Mouse (Mus musculus) embryonic facial prominence, embryonic 14.5 days (tissue): ENCODE measurements around the gene Sec14l5. TPM values are rescaled to one million over a fixed set of nuclear protein-coding genes. Genes with fewer than 3 reads are reported as not detected.

Source experiments
- ATAC-seq: fragments of 200-750 bp; cut with Nextera tagmentation; 2 replicates; pipeline ENCODE4 v1.8.0; 2017; ENCODE audit warnings: low read depth, moderate number of reproducible peaks, moderate TSS enrichment
- DNase-seq: peaks from one replicate; pipeline ENCODE4 v3.0.0-alpha.2; 2015; ENCODE audit warnings: low spot score
- H3K27ac ChIP-seq: fragments of 300-500 bp; sonication (generic); replicated peaks from 2 replicates; pipeline ENCODE4 v1.5.1; 2014; ENCODE audit warnings: low read depth, mild to moderate bottlenecking, low read length, moderate library complexity
- H3K27me3 ChIP-seq: fragments of 300-500 bp; sonication (generic); replicated peaks from 2 replicates; pipeline ENCODE4 v1.6.1; 2014; ENCODE audit warnings: low read length; ENCODE audit not compliant: control insufficient read depth, insufficient read depth
- H3K36me3 ChIP-seq: fragments of 300-500 bp; sonication (generic); 2 replicates; pipeline ENCODE4 v1.6.1; 2014; ENCODE audit warnings: low read length, mixed read lengths; ENCODE audit not compliant: control insufficient read depth, insufficient read depth
- H3K4me1 ChIP-seq: fragments of 300-500 bp; sonication (generic); 2 replicates; pipeline ENCODE4 v1.6.1; 2014; ENCODE audit warnings: antibody characterized with exemption, low read length; ENCODE audit not compliant: control insufficient read depth, insufficient read depth
- H3K4me2 ChIP-seq: fragments of 300-500 bp; sonication (generic); 2 replicates; pipeline ENCODE4 v1.6.1; 2014; ENCODE audit warnings: low read depth, mild to moderate bottlenecking, low read length, moderate library complexity, mixed read lengths
- H3K4me3 ChIP-seq: fragments of 300-500 bp; sonication (generic); 2 replicates; pipeline ENCODE4 v1.5.1; 2014; ENCODE audit warnings: low read depth, mild to moderate bottlenecking, low read length
- H3K9ac ChIP-seq: fragments of 300-500 bp; sonication (generic); 2 replicates; pipeline ENCODE4 v1.6.1; 2014; ENCODE audit warnings: low read depth, mild to moderate bottlenecking, low read length, moderate library complexity, mixed read lengths
- H3K9me3 ChIP-seq: fragments of 300-500 bp; sonication (generic); 2 replicates; pipeline ENCODE4 v1.6.1; 2016; ENCODE audit warnings: low read length; ENCODE audit not compliant: control insufficient read depth
- WGBS: fragments of 180-500 bp; shearing (Covaris S2); extraction: QIAGEN DNeasy Blood & Tissue Kit; methylation state at CpG from one replicate; pipeline ENCODE4 v1.1.7; 2014; 5-methylcytosine and 5-hydroxymethylcytosine counted together
- polyA plus RNA-seq: library from polyadenylated mRNA; unstranded; fragments of >200 nt; fragmentation: Nextera tagmentation; extraction: Ambion mirVana; gene quantifications from 2 replicates; pipeline ENCODE4 v1.2.1, GENCODE M21; 2014

The Sec14l5 gene
- polyA plus RNA-seq, 1 experiment from 2014 or later = 0.36 TPM

DNA sequence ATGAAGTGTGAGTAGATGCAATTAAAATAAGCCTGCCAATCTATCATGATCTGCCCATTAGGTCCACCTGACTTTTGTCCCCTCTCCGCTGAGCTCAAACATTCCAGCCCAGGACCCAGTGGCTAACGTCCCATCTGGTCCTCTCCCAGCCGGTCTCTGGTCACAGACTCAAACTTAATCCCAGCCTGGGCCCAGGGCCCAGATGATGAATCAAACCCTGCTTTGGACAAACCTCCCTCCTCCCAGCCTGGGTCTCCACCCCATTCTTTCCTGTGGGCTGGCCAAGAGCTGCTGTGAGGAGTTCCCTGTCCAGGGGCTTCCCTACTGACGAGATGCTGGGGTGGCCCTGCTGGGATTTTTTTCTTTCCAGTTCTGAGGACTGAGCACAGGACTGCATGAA is 7.2 kb upstream of the Sec14l5 start:
- Histone ChIP-seq H3K27ac (no peak overlapping the region), H3K9ac (no peak overlapping the region), H3K4me3 (no peak overlapping the region), H3K27me3 (no peaks in the 10 kb centered on the region), H3K9me3 (no peaks in the 10 kb centered on the region), H3K4me2 (no peak overlapping the region), H3K36me3 (no peaks in the 10 kb centered on the region), H3K4me1 (peaks cover under 1% of the 10 kb centered on the region; the same call in 1 of the 2 replicates)
- ATAC-seq = no peak; the same call in 1 of the 2 replicates
- 28% methylated on average over 4 of the region's 4 CpGs for WGBS
- peak; percentile 68 for DNase-seq

DNA sequence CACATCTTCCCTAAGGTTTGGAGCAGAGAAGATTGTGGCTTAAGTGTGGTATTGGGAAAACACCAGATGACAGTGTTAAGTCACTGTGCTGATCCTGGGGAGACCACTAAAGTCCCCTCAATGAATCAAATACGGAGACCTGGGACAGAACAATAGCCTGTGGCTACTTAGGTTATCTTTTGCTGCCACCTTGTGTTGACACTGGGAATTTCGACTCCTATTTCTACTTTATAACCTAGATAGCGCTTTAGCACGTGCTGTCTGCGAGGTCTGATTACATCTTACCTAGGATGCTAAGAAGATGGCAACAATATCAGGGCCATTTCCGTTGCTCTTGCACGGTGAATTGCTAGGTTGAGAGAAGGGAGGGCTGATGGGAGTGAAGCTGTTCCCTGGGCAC is 1.3 kb upstream of the Sec14l5 start:
- H3K27me3 ChIP-seq = peaks cover 5% of the 10 kb centered on the region
- 1% methylated on average over 7 of the region's 7 CpGs for WGBS
- peaks cover 3% of the 10 kb centered on the region; the same call in 1 of the 2 replicates for H3K4me1 ChIP-seq
- H3K4me3 ChIP-seq = no peak overlapping the region
- peak; percentile 64 for ATAC-seq
- no peak overlapping the region for H3K4me2 ChIP-seq
- H3K9me3 ChIP-seq = no peaks in the 10 kb centered on the region
- H3K36me3 ChIP-seq = no peaks in the 10 kb centered on the region
- DNase-seq = peak; percentile 92
- no peak overlapping the region for H3K27ac ChIP-seq
- H3K9ac ChIP-seq = no peak overlapping the region

DNA sequence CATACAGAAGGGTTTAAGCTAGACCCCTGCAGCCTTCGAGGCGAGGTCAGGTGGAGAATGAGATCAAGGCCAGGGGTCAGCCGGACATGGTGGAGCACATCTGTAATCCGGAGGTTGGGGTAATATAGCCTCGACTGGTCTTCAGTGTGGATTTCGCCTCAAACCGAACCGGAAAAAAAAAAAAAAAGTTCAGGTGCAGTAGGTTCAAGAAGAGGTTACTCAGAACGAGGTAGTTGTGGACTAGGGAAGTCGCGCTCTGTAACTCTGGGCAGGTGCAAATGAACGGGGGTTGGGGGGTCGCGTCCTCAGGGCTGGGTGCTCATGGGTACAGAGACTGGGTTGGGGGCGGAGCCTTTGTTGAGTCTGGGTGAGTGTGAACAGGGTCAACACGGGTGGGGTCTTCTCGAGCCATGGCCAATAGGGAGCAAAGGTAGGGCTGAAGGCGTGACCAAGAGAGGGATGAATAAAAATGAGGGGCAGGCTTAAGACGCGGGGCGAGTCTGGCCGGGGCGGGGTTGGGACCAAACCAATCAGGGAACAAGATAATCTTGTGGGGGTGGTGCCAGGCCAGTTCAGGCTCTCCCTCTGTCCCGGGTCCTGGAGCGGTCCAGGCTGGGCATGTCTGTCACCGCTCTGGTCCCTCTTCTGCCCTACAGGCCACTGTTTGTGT is 407 bp upstream of the Sec14l5 start:
- Histone ChIP-seq H3K9ac (peak overlapping the region; percentile 30; the same call in 1 of the 2 replicates), H3K27ac (no peak overlapping the region)

DNA sequence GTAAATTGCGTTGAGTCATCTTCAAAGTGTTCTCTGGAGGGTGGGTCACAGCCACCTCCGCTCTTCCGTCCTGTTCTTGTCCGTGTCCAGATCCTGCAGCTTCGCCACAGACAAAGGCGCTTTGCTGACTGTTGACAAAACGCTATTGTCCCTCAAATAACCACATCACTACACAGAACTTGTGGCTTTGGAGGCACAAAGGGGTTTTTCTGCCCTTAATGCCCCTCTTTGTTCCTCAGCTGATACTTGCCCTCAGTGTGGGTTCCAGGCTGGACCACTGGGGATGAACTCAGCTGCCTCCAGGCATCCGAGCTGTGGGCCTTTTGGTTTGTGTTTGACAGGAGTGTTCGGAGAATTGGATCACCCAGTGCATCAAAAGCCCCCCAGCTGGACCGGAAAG is 3.6 kb downstream of the Sec14l5 start:
- ATAC-seq (no peak), DNase-seq (no peak)
- Histone ChIP-seq H3K4me1 (peaks cover 3% of the 10 kb centered on the region), H3K4me2 (no peak overlapping the region), H3K36me3 (no peaks in the 10 kb centered on the region), H3K9ac (no peak overlapping the region), H3K4me3 (no peak overlapping the region), H3K9me3 (no peaks in the 10 kb centered on the region), H3K27ac (no peak overlapping the region), H3K27me3 (peaks cover 5% of the 10 kb centered on the region)
- WGBS = 54% methylated on average over 10 of the region's 10 CpGs

More for the DNA sequence above, 407 bp upstream of the Sec14l5 start:
- Histone ChIP-seq H3K4me1 (peaks cover 3% of the 10 kb centered on the region; the same call in 1 of the 2 replicates), H3K4me3 (peak overlapping the region; percentile 30), H3K4me2 (peak overlapping the region; percentile 56), H3K9me3 (no peaks in the 10 kb centered on the region), H3K36me3 (no peaks in the 10 kb centered on the region), H3K27me3 (peaks cover 5% of the 10 kb centered on the region)
- peak; percentile 83 for DNase-seq
- 2% methylated on average over 24 of the region's 26 CpGs for WGBS
- peak; percentile 92 for ATAC-seq

GRCm38 (mm10) chr16:5153299-5154026 is 6.6 kb downstream of the Sec14l5 start:
- no peaks in the 10 kb centered on the region for H3K27me3 ChIP-seq
- H3K9me3 ChIP-seq = no peaks in the 10 kb centered on the region
- 30% methylated on average over 6 of the region's 6 CpGs for WGBS
- H3K9ac ChIP-seq = no peak overlapping the region
- no peaks in the 10 kb centered on the region; the same call in 1 of the 2 replicates for H3K4me1 ChIP-seq
- no peaks in the 10 kb centered on the region for H3K36me3 ChIP-seq
- H3K27ac ChIP-seq = no peak overlapping the region
- no peak overlapping the region for H3K4me2 ChIP-seq
- ATAC-seq (peak; percentile 16; the same call in 1 of the 2 replicates), DNase-seq (peak; percentile 51)
- H3K4me3 ChIP-seq = no peak overlapping the region

DNA sequence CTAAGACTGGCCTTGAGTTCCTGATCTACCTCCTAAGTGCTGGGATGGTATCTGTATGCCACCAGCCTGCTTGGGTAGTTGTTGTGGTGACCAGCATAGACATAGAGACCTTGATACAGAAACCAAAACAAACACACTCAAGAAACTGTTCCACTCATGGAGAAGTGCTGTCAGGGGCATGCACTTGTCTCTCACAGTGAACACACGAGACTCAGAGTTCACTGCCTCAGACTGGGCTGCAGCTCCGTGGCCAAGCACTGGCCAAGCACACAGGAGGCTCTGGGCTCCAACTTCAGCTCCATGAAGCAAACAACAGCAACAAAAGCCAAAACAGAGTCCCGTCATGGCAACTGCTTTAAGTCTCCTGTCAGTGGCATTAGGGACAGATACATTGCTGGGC is 8.1 kb downstream of the Sec14l5 start:
- Histone ChIP-seq H3K4me2 (no peak overlapping the region), H3K27ac (no peak overlapping the region), H3K9ac (no peak overlapping the region), H3K4me3 (no peak overlapping the region), H3K27me3 (no peaks in the 10 kb centered on the region), H3K4me1 (no peaks in the 10 kb centered on the region; the same call in 1 of the 2 replicates), H3K36me3 (no peaks in the 10 kb centered on the region), H3K9me3 (no peaks in the 10 kb centered on the region)
- DNase-seq (no peak), ATAC-seq (no peak)
- WGBS = 69% methylated on average over 3 of the region's 3 CpGs

- no peak overlapping the region for H3K9ac ChIP-seq
- H3K27ac ChIP-seq = no peak overlapping the region
- H3K4me3 ChIP-seq = no peak overlapping the region
- no peak overlapping the region for H3K4me2 ChIP-seq
- H3K4me1 ChIP-seq = no peaks in the 10 kb centered on the region; the same call in 1 of the 2 replicates
- ATAC-seq (no peak), DNase-seq (no peak)
- WGBS = 33% methylated on average over 2 of the region's 2 CpGs
- H3K36me3 ChIP-seq = no peaks in the 10 kb centered on the region
- H3K9me3 ChIP-seq = no peaks in the 10 kb centered on the region
- no peaks in the 10 kb centered on the region for H3K27me3 ChIP-seq
These were observed 9.6 kb downstream of the Sec14l5 start for GRCm38 (mm10) chr16:5156495-5156894.

DNA sequence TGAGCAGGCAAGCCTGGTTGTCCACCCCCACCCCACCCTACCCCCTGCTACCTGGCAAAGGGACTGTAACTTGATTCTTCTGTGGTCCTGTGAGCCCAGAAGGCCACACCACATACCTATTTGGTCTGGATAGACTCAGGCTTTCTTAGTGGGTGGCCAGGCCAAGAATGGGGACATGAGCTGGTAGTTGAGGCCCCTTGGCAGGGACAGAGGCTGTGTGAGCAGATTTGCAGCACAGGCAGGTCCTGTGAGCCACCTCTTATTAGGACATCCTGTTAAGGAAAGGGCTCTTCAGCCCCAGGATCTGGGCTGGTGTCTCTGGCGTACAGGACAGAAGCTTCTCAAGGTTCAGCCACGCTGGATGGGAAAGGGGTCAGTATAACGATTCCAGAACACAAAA is 10.2 kb downstream of the Sec14l5 start:
- no peak overlapping the region for H3K4me2 ChIP-seq
- H3K4me1 ChIP-seq = no peaks in the 10 kb centered on the region; the same call in 1 of the 2 replicates
- no peaks in the 10 kb centered on the region for H3K27me3 ChIP-seq
- H3K4me3 ChIP-seq = no peak overlapping the region
- no peak overlapping the region for H3K27ac ChIP-seq
- 69% methylated on average over 3 of the region's 3 CpGs for WGBS
- DNase-seq = no peak
- ATAC-seq = no peak
- H3K9me3 ChIP-seq = no peaks in the 10 kb centered on the region
- H3K36me3 ChIP-seq = no peaks in the 10 kb centered on the region
- H3K9ac ChIP-seq = no peak overlapping the region
